Mouse (Mus musculus): ENCODE results near the gene Fbxo24. TPM values are rescaled to one million over a fixed set of nuclear protein-coding genes. Genes with fewer than 3 reads are reported as not detected.
"Not testable (repeated sequence)": the region's sequence is repeated elsewhere in the genome, so short reads cannot be mapped to it uniquely, and the experiment has no call there.

Fbxo24 gene
- total RNA-seq, 4 experiments from 2014 or later = 0.90 to 5.5 (median 3.0) TPM

DNA sequence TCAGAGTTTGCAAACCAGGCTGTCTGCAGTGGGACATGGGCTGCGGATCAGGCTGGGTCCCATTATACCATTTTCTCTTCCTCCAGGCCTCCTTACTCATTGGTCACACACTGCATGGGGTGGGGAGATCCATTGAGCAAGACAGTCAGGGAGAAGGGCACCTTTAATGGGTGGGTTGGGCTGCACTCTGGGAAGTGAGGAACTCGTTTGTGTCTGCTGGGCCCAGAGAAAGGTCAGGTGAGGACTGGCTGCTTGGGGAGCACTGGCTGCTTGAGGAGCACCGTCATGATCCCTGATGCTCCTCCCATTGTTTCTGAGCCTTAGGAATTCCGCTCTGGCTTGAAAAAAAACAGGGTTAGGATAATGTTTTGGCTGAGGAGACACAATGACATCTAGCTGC is 14.1 kb upstream of the Fbxo24 start:
- no peak for DNase-seq

DNA sequence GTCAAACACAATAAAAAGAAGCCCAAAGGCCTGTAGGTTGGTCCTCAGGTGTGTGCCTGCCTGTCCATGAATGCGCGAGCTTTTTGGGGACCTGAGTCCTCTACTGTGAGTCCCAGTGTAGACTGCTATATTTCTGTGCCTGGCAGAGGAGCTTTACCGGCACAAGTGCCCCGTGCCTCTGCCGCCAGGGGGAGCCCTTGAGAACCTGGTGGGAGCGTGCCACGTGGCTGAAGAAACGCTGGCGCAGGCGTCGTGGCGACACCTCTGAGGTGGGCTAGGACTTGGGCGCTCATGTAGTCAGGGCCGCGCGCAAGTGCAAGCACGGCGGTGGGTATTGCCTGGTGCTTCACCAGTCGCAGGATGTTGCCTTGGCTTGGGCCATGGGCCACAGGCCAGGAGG is 12.3 kb upstream of the Fbxo24 start, which contains the start of gene Sap25:
Gene Sap25, plus strand, starts transcription at position 281 of the 400 bp plus-strand sequence.
- DNase-seq = no peak

DNA sequence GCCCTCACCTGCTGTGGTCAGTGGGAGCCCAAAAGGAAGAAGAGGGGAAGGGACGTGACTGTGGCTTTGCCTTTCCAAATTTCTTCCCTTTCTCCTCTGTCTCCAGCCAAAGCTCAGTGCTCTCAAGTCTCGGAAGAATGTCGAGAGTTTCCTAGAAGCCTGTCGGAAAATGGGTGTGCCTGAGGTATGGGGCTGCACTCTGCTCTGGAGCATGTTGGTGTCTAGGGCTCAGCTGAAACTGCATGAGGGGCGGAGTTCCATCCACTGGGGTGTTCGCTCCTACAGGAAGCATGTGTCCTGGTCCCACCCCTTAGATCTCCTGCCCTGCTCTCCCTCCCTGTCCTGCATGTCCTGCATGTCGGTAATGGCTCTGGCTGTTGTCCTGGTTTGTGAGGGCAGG is 10.7 kb upstream of the Fbxo24 start:
- DNase-seq = no peak

DNA sequence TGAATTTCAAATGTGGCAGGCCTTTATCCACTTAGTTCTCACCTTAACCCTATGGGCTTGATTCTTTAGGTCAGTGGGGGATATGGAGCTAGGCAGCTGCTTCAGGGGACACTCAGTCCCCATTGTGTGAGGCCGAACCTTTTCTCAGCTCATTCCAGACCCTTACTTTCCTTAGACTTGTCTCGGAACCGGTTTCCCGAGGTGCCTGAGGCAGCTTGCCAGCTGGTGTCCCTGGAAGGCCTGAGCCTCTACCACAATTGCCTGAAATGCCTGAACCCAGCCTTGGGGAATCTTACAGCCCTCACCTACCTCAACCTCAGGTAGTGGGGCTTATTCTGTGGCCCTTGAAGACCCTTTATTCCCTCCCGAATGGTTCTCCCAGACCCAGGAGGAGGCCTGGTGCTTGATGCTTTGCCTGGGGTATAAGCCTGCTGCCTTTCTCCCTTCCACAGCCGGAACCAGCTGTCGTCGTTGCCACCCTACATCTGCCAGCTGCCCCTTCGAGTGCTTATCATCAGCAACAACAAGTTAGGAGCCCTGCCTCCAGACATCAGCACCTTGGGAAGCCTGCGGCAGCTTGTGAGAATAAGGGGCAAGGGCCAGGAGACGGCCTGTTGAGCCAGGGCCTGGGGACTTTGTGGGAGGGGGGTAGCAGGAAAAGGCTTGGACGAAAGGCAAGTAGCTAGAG is 4.7 kb upstream of the Fbxo24 start:
- no peak for DNase-seq

DNA sequence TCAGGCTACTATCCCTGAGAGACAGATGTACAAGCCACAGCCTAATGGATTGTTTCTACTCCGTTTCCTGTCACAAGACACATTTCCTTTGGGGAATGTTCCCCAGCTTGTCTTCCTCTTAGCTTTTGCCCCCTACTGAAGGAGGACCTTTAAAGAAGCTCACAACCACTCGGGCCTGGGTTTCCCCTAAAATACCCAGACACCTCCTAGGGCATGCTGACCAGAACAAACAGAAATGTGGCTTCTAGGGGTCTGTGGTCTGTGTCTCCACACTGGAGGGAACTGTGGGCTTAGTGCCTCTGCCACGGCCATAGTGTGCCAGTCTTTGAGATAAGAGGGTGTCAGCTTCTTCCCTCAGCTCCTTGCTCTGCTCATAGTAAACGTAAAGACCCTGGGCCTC is 2.8 kb upstream of the Fbxo24 start:
- no peak for DNase-seq

DNA sequence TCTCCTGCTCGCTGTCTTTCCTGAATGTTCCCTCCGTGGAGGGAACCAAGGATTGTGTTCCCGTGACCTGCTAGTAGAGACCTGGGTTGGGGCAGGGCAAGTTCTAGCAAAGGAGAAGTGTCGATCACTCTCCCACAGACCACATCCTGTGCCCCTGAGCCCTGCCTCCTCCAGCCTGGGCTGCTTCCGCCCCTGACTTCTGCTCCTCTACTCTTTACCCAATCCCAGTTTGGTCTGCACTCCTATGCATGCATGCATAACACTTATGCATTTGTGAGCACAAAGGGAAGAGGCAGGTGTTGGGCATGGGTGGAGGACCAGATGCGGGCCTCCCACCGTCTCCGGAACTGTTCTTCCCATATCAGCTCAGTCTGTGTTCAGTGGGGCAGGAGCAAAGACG is 2.4 kb upstream of the Fbxo24 start:
- no peak for DNase-seq

DNA sequence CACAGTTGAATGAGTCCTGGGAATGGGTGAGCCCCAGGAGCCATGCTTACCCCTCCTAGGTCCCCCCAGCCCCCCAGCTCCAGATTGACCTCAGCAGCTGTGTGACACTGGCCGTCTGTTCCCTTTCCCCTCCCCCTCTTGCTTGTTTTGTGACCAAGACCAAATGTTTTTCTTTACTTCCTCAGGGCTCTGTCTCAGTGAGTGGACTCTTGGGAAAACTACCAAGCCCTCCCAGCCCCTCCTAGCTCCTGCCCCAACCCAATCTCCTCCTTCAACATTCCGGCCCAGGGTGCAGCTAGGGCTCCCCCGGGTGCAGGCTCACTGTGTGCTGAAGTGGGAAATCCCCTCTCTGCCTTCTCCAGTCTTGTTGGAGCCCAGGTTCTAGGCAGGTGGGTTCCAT is 1.8 kb upstream of the Fbxo24 start:
- no peak for DNase-seq

DNA sequence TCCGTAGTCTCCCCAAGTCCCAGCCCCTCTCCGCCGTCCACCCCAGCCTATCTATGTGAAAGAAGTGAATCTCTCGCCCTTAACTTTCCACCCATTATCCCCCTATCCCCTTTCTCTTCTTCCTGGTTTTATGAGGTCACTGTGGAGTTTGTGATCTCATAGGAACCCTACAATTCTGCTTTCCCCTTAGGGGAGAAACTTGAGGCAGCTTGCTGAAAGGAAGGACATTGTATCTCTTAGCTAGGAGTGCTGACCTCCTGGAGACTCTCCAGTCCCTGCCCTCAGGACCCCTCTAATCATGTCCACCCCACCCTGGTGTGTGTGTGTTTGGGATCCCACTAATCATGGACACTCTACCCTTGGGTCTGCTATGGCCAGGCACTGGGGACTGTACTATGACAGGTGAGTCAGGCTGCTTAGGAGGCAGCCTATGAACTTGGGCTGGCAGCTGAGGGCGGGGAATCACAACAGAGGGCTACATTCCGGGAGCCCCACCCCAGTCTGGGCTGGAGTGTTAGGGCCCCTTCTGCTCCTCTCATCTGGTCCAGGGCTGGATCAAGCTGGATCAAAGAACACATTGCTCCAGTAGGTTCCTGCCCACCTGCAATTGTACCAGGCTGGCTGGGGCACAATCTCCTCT is 1.2 kb upstream of the Fbxo24 start:
- no peak for DNase-seq

DNA sequence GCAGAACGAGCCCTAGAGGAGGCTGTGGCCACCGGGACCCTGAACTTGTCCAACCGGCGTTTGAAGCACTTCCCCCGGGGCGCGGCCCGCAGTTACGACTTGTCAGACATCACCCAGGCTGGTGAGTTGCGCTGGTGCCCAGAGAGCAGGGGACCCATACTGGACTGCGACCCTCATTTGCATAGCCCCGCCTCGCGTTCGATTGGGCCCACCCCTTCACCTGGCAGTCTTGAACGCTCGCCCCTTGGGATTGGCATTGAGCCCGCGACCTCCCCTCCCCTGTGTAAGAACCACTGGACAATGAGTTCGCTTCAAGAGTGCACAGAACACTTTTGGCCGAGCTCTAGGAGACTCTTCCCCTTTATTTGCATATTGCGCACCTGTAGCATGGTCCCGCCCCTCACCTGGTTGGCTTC is 512 bp upstream of the Fbxo24 start:
- DNase-seq = no peak

DNA sequence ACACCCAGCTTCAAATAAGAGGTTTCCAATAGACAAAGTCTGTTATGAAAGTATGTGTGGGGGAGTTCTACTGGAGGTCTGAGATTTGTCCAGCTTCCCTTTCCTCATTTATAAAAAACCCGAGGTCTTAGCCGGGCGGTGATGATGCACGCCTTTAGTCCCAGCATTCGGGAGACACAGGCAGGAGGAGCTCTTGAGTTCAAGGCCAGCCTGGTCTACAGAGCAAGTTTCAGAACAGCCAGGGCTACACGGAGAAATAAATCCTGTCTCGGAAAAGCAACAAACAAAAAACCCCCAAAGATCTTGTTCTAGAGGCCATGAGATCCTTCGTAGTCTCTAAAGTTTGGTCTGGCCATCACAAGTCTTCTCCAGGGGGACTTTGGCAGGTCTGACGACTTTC is 811 bp downstream of the Fbxo24 start:
- DNase-seq = peak; percentile 63

DNA sequence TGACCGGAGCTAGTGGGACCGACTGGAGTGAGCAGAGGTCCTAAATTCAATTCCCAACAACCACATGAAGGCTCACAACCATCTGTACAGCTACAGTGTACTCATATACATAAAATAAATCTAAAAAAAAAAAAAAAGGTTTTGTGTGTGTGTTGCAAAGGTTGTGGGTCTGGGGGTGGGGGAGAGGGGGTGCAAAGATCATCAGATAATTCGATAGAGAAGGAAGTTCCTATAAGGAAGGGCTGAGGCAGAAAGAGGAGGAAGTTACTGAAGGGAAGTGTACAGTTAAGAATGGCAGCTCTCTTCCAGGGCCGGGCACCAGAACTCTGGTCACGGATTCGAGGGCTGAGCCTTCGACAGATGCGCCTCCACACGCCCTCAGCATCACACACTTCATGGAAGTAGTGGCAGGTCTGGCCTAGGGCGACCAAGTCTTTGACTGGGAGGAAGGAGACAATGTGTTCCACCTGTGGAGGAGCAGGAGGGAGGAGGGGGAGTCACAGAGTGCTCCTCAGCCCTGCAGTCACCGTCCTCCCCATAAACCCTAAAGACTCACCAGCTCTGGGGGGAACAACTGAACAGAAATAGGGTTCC is 4.8 kb downstream of the Fbxo24 start:
- DNase-seq = no peak

DNA sequence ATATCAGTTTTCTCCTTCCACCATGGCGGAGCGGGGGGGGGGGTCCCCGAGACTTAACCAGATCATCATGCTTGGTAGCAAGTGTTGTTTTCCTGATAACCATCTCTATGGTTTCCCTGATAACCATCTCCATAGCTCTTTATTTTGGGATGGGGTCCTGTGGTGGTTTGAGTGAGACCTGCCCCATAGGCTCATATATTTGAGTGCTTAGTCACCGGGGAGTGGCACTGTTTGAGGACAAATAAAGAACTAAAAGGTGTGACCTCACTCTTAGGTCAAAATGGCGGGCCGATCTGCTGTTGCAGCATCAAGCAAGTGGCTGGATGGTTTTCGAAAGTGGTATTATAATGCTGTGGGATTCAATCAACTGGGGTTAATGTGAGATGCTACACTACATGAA is 13.5 kb downstream of the Fbxo24 start:
- DNase-seq = no peak

DNA sequence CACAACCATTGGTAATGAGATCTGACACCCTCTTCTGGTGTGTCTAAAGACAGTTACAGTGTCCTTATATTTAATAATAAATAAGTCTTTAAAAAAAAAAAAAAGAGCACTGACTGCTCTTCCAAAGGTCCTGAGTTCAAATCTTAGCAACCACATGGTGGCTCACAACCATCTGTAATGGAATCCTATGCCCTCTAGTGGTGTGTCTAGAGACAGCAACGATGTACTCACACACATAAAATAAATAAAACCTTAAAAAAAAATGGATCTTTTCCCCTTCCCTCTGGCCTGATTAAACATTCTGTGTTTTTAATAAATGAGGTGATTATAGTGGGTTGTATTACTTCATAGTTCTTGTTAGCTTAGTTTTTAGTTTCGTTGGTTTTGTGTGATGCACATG is 13.9 kb downstream of the Fbxo24 start:
- not testable (repeated sequence) for DNase-seq

DNA sequence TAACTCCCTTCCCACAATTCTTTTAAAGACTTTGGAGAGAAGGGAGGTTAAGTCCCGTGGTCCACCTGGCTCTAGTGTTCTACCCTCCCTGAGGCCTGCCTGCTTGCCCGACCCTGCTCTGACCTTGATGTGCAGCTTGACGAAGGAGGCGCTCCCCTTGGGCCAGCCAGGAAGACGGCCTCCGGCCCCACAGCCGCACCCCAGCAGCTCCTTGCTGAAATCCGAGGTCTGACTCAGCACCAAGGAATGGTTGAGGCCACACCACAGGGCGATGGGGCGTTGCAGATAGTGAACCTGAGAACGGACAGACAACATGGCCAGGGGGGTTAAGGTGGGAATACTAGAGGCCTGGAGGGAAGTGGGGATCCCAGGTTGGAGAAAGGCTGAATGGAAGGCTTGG is 15.3 kb downstream of the Fbxo24 start, which contains the start of gene Pcolce:
Gene Pcolce, minus strand, starts transcription at position 235 of the 400 bp plus-strand sequence.
- peak; percentile 73 for DNase-seq

DNA sequence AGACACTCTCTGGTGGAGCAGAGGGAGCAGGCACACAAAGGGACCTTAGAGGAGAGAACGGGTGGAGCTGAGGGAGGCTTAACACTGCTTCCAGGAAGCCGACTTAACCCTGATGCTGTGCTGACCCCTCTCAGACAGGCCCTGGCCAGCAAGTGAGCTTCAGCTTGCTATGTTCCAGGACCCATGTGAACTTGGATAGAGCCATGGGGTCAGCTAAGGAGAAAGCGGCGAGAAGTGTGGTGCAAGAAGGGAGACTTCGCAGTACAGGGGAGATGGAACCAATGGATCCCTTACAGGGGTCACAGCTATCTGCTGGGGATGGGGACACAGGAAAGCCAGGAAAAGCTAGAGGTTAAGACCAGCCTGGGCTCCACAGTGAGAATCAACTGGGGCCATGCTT is 15.7 kb downstream of the Fbxo24 start:
- DNase-seq = no peak

DNA sequence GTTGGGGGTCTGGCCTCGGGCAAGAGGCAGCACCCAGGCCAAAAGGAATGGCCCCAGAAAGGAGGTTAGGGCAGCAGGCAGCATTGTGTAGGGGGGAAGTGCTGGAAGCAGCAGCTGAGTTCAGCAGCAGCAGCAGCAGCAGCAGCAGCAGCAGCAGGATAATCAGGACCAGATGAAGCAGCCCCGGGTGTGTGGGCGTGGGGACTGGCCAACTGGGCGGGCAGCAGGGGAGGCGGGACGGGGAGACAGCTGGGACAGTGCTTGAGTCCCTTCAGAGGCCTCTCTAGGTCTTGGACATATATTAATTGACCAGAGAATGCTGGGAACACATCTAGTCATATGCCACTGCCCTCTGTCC is 17.6 kb downstream of the Fbxo24 start:
- DNase-seq = peak; percentile 68

DNA sequence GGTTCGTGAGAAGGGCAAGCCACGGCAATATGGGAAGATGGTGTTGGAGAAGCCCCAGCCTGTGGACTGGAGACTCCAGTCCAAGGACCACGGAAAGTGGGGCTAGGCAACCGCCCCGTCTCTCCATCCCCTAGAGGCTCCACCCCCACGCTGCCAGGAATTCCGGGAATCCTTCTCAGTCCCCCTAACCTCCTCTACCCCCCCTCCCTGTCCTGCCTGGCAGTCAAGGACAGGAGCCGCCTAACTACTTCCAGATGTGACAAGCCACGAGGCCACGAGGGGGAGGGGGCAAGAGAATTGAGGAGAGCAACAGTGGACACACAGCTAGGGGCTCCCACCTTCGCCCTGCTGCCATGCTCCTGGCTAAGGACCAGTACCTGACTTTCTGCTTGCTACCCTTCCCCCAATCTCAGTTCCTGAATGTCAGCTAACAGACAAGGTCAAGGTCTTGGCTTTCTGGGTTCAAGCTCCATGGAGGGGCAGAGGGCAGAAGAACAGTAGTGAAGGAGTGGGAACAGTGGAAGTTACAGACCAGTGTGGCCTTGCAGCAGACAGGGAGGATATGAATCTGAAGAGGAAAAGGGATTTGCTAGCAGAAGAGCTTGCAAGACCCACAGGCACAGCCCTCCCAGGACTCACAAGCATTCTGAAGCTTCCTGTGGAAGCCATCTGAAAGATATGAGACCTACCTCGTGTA is 18.1 kb downstream of the Fbxo24 start:
- peak; percentile 90 for DNase-seq

DNA sequence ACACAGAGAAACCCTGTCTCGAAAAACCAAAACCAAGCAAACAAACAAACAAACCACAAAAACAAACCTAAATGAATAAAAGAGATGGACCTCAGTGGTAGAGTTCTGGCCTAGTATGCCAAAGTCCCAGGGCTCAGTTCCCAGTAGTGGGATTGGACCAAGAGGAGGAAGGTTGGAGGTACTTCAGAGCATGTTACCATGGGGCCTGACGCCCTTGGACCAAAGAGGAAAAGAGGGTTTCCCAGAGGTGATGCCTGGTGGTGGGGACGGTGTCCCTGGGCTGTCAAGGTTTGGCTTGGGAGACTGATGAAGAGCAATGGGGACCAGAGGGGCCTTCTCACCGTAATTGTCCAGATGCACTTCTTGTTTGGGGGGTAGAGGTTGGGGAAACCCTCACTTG is 18.7 kb downstream of the Fbxo24 start:
- DNase-seq = no peak

DNA sequence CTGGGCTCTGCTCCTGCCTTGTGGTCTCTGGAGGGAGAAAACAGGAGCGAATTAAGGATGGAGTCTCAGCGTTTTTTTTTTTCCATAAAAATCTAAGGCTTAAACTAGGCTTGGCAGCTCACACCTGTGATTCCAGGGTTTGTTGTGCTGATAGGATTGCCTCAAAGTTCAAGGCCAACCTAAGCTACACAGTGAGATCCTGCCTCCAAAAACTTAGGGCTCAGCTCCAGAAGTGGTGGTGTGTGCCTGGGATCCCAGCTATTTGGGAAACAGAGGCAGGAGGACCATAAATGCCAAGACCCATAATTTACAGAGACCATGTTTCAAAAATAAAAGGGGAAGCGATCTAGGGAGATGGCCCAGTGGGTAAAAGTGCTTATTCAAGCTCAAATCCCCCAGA is 19.5 kb downstream of the Fbxo24 start:
- no peak for DNase-seq

DNA sequence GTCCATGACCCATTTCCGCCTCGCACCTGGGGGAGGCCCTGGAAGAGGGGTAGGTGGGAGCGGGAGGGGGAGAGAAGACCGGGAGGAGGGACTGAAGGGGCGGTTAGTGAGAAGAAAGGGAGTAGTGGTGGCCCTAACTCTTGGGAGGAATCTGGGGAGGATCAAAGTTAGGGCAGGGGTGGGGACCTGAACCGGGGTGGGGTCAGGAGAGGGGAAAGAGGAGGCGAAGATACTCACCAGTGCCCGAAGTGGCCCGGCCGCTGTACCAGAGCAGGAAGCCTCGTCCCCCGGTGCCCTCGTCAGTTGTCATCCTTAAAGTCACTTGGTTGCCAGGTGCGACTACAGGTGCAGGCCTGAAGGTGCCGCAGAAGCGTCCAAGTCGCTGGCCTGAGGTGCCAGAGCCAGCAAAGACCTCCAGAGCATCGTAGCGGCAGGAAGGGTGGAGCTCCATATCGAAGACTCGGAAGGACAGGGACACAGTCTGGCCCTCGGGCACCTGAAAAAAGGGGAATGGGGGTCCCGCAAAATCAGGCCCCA is 20.1 kb downstream of the Fbxo24 start:
- no peak for DNase-seq

DNA sequence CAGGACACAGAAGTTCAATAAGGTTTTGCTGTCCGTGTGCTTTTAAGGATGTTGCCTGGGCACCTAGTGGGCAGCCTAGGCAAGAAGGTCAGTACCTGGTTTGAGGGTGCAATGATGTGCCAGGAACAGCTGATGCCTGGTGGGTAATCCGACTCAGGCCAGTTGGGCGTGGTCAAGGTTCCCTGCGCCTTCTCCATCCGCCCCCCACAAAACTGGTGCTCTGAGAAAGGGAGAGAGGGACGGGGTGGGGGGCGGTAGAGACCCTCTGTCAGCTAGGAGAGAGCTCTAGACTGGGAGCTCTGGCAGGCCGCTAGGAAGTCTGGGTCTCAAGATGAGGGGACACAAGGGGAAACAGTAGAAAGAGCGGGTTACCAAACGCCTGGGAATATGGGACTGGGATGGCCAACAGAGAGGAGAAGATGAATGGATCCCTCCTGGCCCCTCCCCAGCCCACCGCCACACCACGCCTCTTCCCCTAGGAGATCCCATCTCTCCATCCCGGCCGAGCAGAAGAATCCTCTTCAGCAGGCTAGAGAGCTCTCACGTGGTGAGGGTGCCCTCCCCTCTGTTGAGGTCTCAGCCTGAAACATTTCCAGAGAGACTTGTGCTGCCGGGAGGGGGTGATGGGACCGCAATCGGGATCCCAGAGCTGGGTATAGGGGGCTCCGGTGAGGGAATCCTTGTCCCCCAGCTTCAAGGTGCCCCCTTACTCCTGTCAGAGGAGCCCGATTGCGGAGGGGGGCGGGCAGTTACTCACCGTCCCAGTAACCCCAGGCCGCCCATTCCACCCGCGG is 20.7 kb downstream of the Fbxo24 start:
- DNase-seq = no peak

DNA sequence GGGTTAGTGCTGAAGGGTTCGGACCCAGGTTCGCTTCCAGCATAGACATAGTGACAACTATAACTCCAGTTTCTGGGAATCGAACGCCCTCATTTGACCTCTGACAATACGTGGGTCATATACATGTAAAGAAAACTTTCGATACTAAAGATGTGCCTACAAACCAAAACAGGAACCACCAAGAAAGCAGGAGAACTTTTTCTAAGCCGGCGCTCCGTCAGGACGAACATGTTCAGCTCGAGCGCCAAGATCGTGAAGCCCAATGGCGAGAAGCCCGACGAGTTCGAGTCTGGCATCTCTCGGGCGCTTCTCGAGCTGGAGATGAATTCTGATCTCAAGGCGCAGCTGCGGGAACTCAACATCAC is 27.5 kb downstream of the Fbxo24 start:
- DNase-seq = no peak

All from adrenal gland, adult 8-10 months (tissue).